Mouse (Mus musculus) testis, adult 2 months (tissue): ENCODE results near the gene Adora2b. TPM values are rescaled to one million over a fixed set of nuclear protein-coding genes. Genes with fewer than 3 reads are reported as not detected.
"Not testable (repeated sequence)": the region's sequence is repeated elsewhere in the genome, so short reads cannot be mapped to it uniquely, and the experiment has no call there.

Experiments
- H3K27ac ChIP-seq: fragments of 200-500 bp; 2 replicates; pipeline ENCODE4 v1.5.1; 2012; ENCODE audit warnings: low read depth, low read length; ENCODE audit not compliant: control insufficient read depth, insufficient read depth
- H3K27me3 ChIP-seq: fragments of 200-500 bp; 2 replicates; pipeline ENCODE4 v1.6.1; 2012; ENCODE audit warnings: mild to moderate bottlenecking, low read length, moderate library complexity; ENCODE audit not compliant: control insufficient read depth, insufficient read depth
- H3K36me3 ChIP-seq: fragments of 200-500 bp; 2 replicates; pipeline ENCODE4 v1.6.1; 2012; ENCODE audit warnings: mild to moderate bottlenecking, low read length; ENCODE audit not compliant: control insufficient read depth, insufficient read depth
- H3K4me1 ChIP-seq: fragments of 200-500 bp; 2 replicates; pipeline ENCODE4 v1.6.1; 2012; ENCODE audit warnings: low read length; ENCODE audit not compliant: control insufficient read depth, insufficient read depth
- H3K4me3 ChIP-seq: fragments of 200-500 bp; 2 replicates; pipeline ENCODE4 v1.5.1; 2012; ENCODE audit warnings: low read depth, mild to moderate bottlenecking, low read length, moderate library complexity, mixed read lengths; ENCODE audit not compliant: control insufficient read depth
- CTCF ChIP-seq: fragments of 200-500 bp; IDR thresholded peaks from 2 replicates; pipeline ENCODE4 v1.5.1; 2012; ENCODE audit warnings: low read depth, mild to moderate bottlenecking, inconsistent platforms, low read length, moderate library complexity; ENCODE audit not compliant: control insufficient read depth, insufficient read depth, insufficient replicate concordance
- POLR2A ChIP-seq: fragments of 200-500 bp; IDR thresholded peaks from 2 replicates; pipeline ENCODE4 v1.6.1; 2012; ENCODE audit warnings: low read depth, mild to moderate bottlenecking, inconsistent platforms, low read length, moderate library complexity; ENCODE audit not compliant: control insufficient read depth
- polyA plus RNA-seq: library from polyadenylated mRNA; depleted of rRNA; stranded (reverse); fragments of >200 nt; gene quantifications from 2 replicates; pipeline ENCODE4 v1.2.3, GENCODE M21; 2012

Adora2b gene
- polyA plus RNA-seq, 1 experiment = 2.9 TPM

- TF ChIP-seq POLR2A = peak; percentile 78
- no peak for TF ChIP-seq CTCF
- Histone ChIP-seq H3K27me3 (no peaks in the 10 kb centered on the region), H3K27ac (peak within 1 kb of the TSS; percentile 92), H3K4me1 (peaks cover 3% of the 10 kb centered on the region), H3K4me3 (peak within 1 kb of the TSS; percentile 88), H3K36me3 (peaks cover 3% of the 10 kb centered on the region; the same call in 1 of the 2 replicates)
These were observed 32.2 kb downstream of the Adora2b start, which contains the start of the genes Zswim7 and Ttc19 for GRCm38 (mm10) chr11:62280675-62281600. Zswim7 (minus strand) TSS chr11:62281375. Ttc19 (plus strand) TSS chr11:62281473.

GRCm38 (mm10) chr11:62281601-62281997 is 32.8 kb downstream of the Adora2b start:
- peak overlapping the region; percentile 88 for H3K4me3 ChIP-seq

GRCm38 (mm10) chr11:62284020-62284419 is 35.2 kb downstream of the Adora2b start:
- H3K4me1 ChIP-seq, H3K36me3 ChIP-seq, H3K27me3 ChIP-seq, H3K4me3 ChIP-seq, H3K27ac ChIP-seq: not testable (repeated sequence)

More at GRCm38 (mm10) chr11:62281601-62281997, 32.8 kb downstream of the Adora2b start:
- peak overlapping the region; percentile 92 for H3K27ac ChIP-seq
- H3K36me3 ChIP-seq = peaks cover 3% of the 10 kb centered on the region; the same call in 1 of the 2 replicates
- no peak for TF ChIP-seq CTCF
- TF ChIP-seq POLR2A = no peak
- H3K4me1 ChIP-seq = peaks cover 3% of the 10 kb centered on the region
- no peaks in the 10 kb centered on the region for H3K27me3 ChIP-seq

GRCm38 (mm10) chr11:62285020-62285419 is 36.2 kb downstream of the Adora2b start:
- no peak overlapping the region for H3K4me3 ChIP-seq
- TF ChIP-seq CTCF (no peak), POLR2A (no peak)
- peaks cover 4% of the 10 kb centered on the region for H3K36me3 ChIP-seq
- no peaks in the 10 kb centered on the region for H3K27me3 ChIP-seq
- no peak overlapping the region for H3K27ac ChIP-seq
- peaks cover 3% of the 10 kb centered on the region for H3K4me1 ChIP-seq

GRCm38 (mm10) chr11:62287700-62288099 is 38.9 kb downstream of the Adora2b start:
- Histone ChIP-seq H3K4me3 (no peak overlapping the region), H3K27me3 (no peaks in the 10 kb centered on the region), H3K36me3 (peaks cover 4% of the 10 kb centered on the region), H3K27ac (no peak overlapping the region), H3K4me1 (no peaks in the 10 kb centered on the region)
- TF ChIP-seq POLR2A (no peak), CTCF (no peak)

GRCm38 (mm10) chr11:62294121-62294520 is 45.3 kb downstream of the Adora2b start:
- no peaks in the 10 kb centered on the region for H3K27me3 ChIP-seq
- H3K4me1 ChIP-seq = no peaks in the 10 kb centered on the region
- H3K27ac ChIP-seq = no peak overlapping the region
- no peak for TF ChIP-seq POLR2A
- TF ChIP-seq CTCF = no peak
- peaks cover 2% of the 10 kb centered on the region for H3K36me3 ChIP-seq
- H3K4me3 ChIP-seq = no peak overlapping the region

- Histone ChIP-seq H3K27me3 (no peaks in the 10 kb centered on the region), H3K27ac (no peak overlapping the region), H3K36me3 (no peaks in the 10 kb centered on the region; the same call in 1 of the 2 replicates), H3K4me3 (no peak overlapping the region), H3K4me1 (no peaks in the 10 kb centered on the region)
- TF ChIP-seq POLR2A = no peak
- TF ChIP-seq CTCF = no peak
These were observed 50.1 kb downstream of the Adora2b start for GRCm38 (mm10) chr11:62298883-62299282.

GRCm38 (mm10) chr11:62305866-62306265 is 57.1 kb downstream of the Adora2b start:
- Histone ChIP-seq H3K27ac (no peak overlapping the region), H3K4me3 (no peak overlapping the region), H3K4me1 (no peaks in the 10 kb centered on the region), H3K36me3 (no peaks in the 10 kb centered on the region; the same call in none of the 2 replicates), H3K27me3 (no peaks in the 10 kb centered on the region)
- no peak for TF ChIP-seq POLR2A
- no peak for TF ChIP-seq CTCF
